Mouse (Mus musculus) erythroblast, embryonic 14.5 days (primary cell): ENCODE results near the gene Gpr107. TPM values are rescaled to one million over a fixed set of nuclear protein-coding genes. Genes with fewer than 3 reads are reported as not detected.

Experiments used
- H3K27me3 ChIP-seq: 2 replicates; pipeline ENCODE4 v1.6.1; 2012; ENCODE audit warnings: inconsistent platforms; ENCODE audit not compliant: control insufficient read depth
- H3K36me3 ChIP-seq: 2 replicates; pipeline ENCODE4 v1.6.1; 2012; ENCODE audit warnings: mild to moderate bottlenecking, inconsistent platforms; ENCODE audit not compliant: control insufficient read depth
- H3K4me1 ChIP-seq: 2 replicates; pipeline ENCODE4 v1.6.1; 2012; ENCODE audit warnings: inconsistent platforms; ENCODE audit not compliant: control insufficient read depth
- H3K4me3 ChIP-seq: replicated peaks from 2 replicates; pipeline ENCODE3; 2012; ENCODE audit warnings: moderate library complexity, mild to moderate bottlenecking, inconsistent platforms
- H3K9me3 ChIP-seq: 2 replicates; pipeline ENCODE4 v1.6.1; 2012; ENCODE audit warnings: low read length, inconsistent platforms, mixed read lengths; ENCODE audit not compliant: control insufficient read depth
- GATA1 ChIP-seq: IDR thresholded peaks from 2 replicates; pipeline ENCODE4 v1.6.1; 2012; ENCODE audit warnings: low read length, inconsistent platforms, mixed read lengths
- TAL1 ChIP-seq: IDR thresholded peaks from 3 replicates; pipeline ENCODE4 v1.6.1; 2012; ENCODE audit warnings: low read length, inconsistent platforms, mixed read lengths
- polyA plus RNA-seq: library from polyadenylated mRNA; stranded (reverse); fragments of >175 nt; gene quantifications from 2 replicates; pipeline ENCODE4 v1.2.3, GENCODE M21; 2012

The Gpr107 gene
- polyA plus RNA-seq, 1 experiment = 1.2 TPM

DNA sequence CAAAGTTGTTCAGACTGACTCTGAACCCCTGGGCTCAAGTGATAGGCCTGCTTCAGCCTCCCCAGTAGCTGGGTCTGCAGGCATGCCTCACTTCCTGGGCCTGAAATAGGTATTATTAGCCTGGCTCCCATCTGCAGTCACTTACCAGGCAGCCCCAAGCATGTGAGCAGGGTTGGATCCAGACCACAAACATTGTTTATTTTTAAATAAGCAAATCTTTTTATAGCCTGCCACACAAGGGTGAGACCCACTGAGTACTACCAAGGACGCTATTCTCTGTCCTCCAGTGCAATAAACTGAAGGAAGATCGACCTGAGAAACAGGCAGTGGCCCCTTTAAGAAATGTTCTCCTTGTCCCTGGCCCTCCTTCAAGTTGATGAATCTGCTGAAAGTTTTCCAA lies 27.4 kb upstream of the Gpr107 start:
- no peak for TF ChIP-seq GATA1
- no peak for TF ChIP-seq TAL1
- no peak overlapping the region for H3K4me3 ChIP-seq
- no peaks in the 10 kb centered on the region for H3K9me3 ChIP-seq
- no peaks in the 10 kb centered on the region for H3K36me3 ChIP-seq
- peaks cover 23% of the 10 kb centered on the region for H3K4me1 ChIP-seq
- no peaks in the 10 kb centered on the region for H3K27me3 ChIP-seq

DNA sequence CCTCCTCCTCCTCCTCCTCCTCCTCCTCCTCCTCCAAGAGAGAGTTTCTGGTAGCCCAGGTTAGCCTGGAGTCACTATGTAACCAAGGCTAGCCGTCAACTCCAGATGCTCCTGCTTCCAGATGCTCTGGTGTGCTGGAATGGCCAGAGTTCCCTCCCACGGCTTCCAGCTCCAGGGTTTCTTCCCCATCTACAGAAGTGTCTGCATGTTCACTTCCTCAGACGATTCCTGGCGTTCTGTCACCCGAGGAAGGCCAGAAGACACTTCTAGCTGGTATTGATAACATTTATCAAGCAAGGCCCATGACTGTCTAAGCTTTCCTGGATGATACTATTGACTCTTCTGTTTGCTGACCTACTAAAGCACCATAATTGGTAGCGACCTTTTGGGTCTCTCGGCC lies 27.0 kb upstream of the Gpr107 start:
- no peaks in the 10 kb centered on the region for H3K27me3 ChIP-seq
- H3K36me3 ChIP-seq = no peaks in the 10 kb centered on the region
- no peak overlapping the region for H3K4me3 ChIP-seq
- TF ChIP-seq TAL1 (no peak), GATA1 (no peak)
- peaks cover 22% of the 10 kb centered on the region for H3K4me1 ChIP-seq
- no peaks in the 10 kb centered on the region for H3K9me3 ChIP-seq

DNA sequence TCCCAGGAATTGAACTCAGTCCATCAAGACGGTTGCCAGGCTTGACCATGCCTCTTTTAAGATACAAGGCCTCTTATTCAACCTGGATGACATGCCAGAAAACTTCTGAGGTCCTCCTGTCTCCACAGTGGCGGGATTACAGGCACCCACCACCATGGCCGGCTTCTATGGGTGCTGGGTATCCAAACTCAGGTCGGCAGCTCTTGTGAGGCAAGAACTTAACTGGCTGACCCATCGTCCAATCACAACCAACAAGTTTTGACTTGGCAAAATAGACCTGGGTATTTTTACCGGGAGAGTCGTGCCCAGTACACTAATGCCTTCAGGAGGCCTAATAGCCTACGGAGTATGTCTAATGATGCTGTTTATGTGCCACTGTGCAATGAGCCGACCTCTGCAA lies 26.1 kb upstream of the Gpr107 start:
- H3K4me3 ChIP-seq = no peak overlapping the region
- no peaks in the 10 kb centered on the region for H3K36me3 ChIP-seq
- H3K9me3 ChIP-seq = no peaks in the 10 kb centered on the region
- TF ChIP-seq GATA1 (no peak), TAL1 (no peak)
- peaks cover 29% of the 10 kb centered on the region for H3K4me1 ChIP-seq
- H3K27me3 ChIP-seq = no peaks in the 10 kb centered on the region

DNA sequence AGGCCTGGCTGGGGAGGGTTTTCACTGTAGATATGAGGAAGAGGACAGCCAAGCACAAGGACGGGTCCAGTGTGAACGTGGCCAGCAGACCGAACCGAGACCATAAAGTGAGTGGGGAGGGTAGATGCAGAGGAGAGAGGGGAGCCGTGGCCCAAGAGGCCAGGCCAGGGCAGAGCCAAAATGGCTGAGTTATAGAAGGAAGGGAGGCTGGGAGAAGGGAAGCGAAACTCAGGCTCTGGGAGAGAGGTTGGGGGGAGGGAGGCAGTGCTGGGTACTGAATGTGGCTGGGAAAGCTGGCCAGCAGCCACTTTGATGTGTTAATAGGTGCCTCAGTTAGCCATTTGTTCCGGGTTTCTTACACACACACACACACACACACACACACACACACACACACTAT lies 24.9 kb upstream of the Gpr107 start:
- Histone ChIP-seq H3K4me3 (no peak overlapping the region), H3K9me3 (no peaks in the 10 kb centered on the region), H3K4me1 (peaks cover 33% of the 10 kb centered on the region), H3K27me3 (no peaks in the 10 kb centered on the region), H3K36me3 (no peaks in the 10 kb centered on the region)
- no peak for TF ChIP-seq GATA1
- no peak for TF ChIP-seq TAL1

DNA sequence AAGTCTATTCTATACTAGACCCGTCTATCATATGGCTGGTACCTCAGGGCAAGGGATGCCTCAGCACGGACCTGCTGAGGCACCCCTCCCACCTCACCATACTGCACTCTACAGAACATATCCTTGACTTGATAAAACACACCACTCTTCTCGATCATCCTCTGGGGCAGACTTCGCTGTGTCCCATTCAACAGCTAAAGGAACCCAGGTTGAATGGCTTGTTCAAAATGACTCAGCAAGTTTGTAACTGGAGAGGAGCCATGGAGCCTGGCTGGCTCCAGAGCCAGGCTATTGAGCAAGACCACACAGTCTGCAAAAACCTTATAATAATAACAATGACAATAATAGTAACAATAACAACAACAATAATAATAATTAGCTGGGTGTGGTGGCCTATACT lies 24.2 kb upstream of the Gpr107 start:
- Histone ChIP-seq H3K4me1 (peaks cover 35% of the 10 kb centered on the region), H3K36me3 (no peaks in the 10 kb centered on the region), H3K27me3 (no peaks in the 10 kb centered on the region), H3K4me3 (no peak overlapping the region), H3K9me3 (no peaks in the 10 kb centered on the region)
- TF ChIP-seq GATA1 (no peak), TAL1 (no peak)

DNA sequence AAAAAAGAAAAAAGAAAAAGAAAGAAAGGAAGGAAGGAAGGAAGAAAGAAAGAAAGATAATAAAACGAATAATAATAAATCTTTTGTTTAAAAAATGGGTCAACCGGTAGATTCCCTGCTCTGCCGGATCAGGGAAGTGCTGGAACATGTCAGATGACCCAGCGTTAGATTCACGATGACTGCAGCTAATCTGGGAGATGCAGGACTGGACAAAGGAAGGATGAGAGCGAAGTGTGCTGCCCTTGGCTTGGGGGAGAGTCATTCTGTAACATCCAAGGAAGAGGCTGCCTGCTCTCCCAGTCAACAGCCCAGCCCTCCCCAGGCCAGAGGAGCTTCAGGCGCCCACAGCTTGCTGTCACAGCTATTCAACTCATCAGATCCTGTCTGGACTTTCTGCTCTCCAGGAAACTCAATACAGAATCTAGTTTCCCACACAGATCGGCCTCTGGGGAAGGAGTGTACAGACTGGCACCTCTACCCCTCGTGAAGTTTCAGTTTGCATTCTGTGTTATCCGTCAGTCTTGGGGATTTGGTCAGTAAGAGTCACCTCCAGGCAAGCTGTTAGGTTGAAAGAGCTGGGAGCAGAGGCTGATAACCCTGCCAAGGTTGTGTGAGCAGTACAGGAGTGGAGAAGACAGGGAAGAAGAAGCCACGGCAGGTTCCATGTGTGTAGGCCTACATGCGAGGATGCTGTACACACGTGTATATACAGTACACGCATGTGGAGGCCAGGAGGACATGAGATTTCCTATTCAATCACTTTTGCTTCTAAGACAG lies 22.2 kb upstream of the Gpr107 start:
- no peak overlapping the region for H3K4me3 ChIP-seq
- TF ChIP-seq GATA1 (no peak), TAL1 (no peak)
- H3K9me3 ChIP-seq = no peaks in the 10 kb centered on the region
- no peaks in the 10 kb centered on the region for H3K27me3 ChIP-seq
- peaks cover 28% of the 10 kb centered on the region for H3K4me1 ChIP-seq
- no peaks in the 10 kb centered on the region for H3K36me3 ChIP-seq

DNA sequence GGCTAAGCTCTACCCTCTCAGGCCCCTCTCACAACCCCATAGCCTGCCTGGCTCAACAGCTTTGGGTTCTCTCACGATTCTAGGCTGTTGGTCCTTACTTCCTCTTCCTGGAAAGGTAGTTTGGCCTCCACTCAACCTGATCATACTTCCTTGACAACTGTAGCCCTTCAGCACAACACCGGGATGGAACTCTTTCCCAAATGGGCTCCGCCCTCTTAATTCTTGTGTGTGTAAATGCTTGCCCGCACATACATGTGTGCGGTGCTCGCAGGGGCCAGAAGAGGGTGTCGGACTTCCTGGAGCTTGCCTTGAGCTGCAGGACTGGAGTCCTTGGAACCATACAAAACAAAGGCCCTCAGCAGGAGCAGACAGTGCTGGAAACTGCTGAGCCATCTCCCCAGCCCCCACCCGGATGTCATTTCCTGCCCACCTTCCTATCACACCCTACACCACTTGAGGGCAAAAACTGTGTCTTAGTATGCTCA lies 21.3 kb upstream of the Gpr107 start:
- H3K36me3 ChIP-seq = no peaks in the 10 kb centered on the region
- H3K9me3 ChIP-seq = no peaks in the 10 kb centered on the region
- no peaks in the 10 kb centered on the region for H3K27me3 ChIP-seq
- no peak overlapping the region for H3K4me3 ChIP-seq
- peaks cover 30% of the 10 kb centered on the region for H3K4me1 ChIP-seq
- TF ChIP-seq GATA1 = no peak
- no peak for TF ChIP-seq TAL1

DNA sequence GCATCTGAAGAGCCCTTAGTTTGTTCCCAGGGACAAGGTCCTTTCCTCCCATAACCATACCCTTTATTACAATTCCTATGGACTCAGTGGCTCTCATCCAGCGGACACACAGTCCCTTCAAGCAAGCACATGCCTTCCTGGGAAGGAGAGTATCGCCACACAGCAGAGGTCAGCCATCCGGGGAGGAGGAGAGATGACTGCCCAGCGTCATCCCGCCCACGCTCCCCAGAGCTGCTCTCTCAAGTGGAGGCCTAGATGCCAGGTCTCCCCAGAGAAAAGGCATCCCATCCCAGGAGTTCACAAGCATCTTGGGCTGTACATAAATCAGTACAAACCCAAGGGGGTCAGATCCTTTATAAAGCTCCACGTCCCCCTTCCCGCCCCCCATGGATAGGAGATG lies 19.4 kb upstream of the Gpr107 start:
- no peaks in the 10 kb centered on the region for H3K27me3 ChIP-seq
- H3K9me3 ChIP-seq = no peaks in the 10 kb centered on the region
- no peak overlapping the region for H3K4me3 ChIP-seq
- TF ChIP-seq TAL1 = no peak
- TF ChIP-seq GATA1 = no peak
- H3K36me3 ChIP-seq = no peaks in the 10 kb centered on the region
- peaks cover 28% of the 10 kb centered on the region for H3K4me1 ChIP-seq

DNA sequence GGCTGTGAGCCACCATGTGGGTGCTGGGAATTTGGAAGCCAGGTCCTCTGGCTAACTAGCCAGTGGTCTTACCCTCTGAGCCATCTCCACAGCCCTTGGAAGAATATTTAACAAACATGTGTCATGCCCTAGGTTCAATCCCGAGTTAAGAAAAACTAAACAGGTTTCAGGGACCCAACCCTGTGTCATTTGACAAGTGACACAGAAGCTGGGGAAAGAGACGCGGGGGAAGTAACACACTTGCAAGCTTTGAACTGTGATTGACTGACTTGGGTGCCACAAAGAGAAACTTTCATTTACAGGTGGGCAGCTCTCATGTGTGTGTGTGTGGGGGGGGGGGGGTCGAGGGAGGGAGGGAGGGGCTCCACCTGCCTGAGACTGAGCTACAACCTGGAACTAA lies 18.1 kb upstream of the Gpr107 start:
- H3K27me3 ChIP-seq = no peaks in the 10 kb centered on the region
- TF ChIP-seq TAL1 = no peak
- peaks cover 25% of the 10 kb centered on the region for H3K4me1 ChIP-seq
- H3K9me3 ChIP-seq = no peaks in the 10 kb centered on the region
- no peaks in the 10 kb centered on the region for H3K36me3 ChIP-seq
- H3K4me3 ChIP-seq = no peak overlapping the region

DNA sequence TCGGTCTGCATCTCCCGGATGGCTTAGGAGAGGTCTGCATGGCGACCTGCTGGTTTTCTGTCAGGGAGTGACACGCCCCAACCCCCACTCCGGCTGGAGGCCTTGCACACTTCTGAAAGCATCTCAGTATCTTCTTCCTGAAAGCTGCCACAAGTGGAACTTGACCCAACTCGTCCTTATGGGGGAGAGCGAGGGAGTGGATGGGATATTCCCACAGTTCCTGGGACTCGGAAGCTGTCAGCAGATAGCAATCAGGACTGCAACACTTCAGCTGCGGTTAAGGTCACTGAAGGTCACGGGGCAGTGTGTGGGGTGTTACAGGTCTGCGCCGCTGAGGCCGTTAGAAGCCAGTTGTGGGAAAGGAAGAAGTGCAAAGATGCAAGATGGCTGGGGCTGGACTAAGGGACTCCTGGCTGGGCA lies 16.6 kb upstream of the Gpr107 start:
- H3K27me3 ChIP-seq = peaks cover 7% of the 10 kb centered on the region
- TF ChIP-seq GATA1 (no peak), TAL1 (no peak)
- H3K9me3 ChIP-seq = no peaks in the 10 kb centered on the region
- H3K4me3 ChIP-seq = no peak overlapping the region
- H3K4me1 ChIP-seq = peaks cover 23% of the 10 kb centered on the region
- H3K36me3 ChIP-seq = no peaks in the 10 kb centered on the region
